8 mouse cellular contexts compared by ENCODE assay signal in the genomic region with DNA sequence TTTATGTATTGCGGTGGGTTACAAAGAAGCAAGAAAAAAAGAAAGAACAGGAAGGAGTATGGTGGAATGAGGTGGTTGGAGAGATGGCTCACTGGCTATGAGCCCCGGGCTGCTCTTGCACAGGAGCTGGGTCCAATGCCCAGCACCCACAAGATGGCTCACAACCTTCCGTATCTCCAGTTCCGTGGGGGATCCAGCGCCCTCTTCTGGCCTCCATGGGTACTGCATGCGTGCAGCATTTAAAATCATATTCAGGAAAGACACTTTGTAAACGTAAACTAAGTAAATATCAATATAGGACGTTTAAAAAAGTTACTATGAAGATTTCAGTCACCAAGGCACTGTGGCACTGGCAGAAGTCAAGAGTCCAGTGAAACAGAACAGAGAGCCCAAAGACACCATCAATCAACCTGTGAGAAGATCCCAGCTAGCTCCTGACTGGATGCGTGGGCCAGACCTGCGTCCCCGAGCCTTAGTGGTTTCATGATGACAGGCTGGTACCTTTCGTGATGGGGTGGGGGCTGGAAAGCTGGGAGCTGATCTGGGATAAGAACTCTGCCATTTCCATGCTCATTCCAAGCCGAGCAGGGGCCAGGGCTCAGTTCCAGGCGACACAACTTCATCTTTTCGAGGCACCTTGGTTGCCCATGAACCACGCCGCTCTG. TPM values are rescaled to one million over a fixed set of nuclear protein-coding genes. Genes with fewer than 3 reads are reported as not detected.
DNase-seq lines count a peak whose midpoint lies in the region; ATAC-seq and TF ChIP-seq lines count a peak whose summit lies in the region.

No protein-coding gene starts in this region.

- H3K4me2 ChIP-seq in embryonic facial prominence, embryonic 15.5 days (replicated peaks): peak overlapping the region; percentile 91
- H3K4me2 ChIP-seq in liver, postnatal 0 days (ENCODE audit: low read depth, low read length): peak overlapping the region; percentile 92
- H3K4me2 ChIP-seq in neural tube, embryonic 14.5 days (ENCODE audit: low read depth, low read length): peak overlapping the region; percentile 92

- H3K9ac ChIP-seq in embryonic facial prominence, embryonic 15.5 days: peak overlapping the region; percentile 58
- peak overlapping the region; percentile 79 for H3K9ac ChIP-seq in liver, postnatal 0 days (replicated peaks)
- peak overlapping the region; percentile 74 for H3K9ac ChIP-seq in neural tube, embryonic 14.5 days (replicated peaks; ENCODE audit: low read depth, low read length)

- WGBS in embryonic facial prominence, embryonic 15.5 days: 24% methylated on average over 17 of the region's 17 CpGs
- WGBS in liver, postnatal 0 days (ENCODE audit: insufficient replicate concordance): 18% methylated on average over 17 of the region's 17 CpGs
- WGBS in neural tube, embryonic 14.5 days: 25% methylated on average over 17 of the region's 17 CpGs

- peaks cover 13% of the 10 kb centered on the region; the same call in 1 of the 2 replicates for H3K36me3 ChIP-seq in embryonic facial prominence, embryonic 15.5 days
- H3K36me3 ChIP-seq in liver, postnatal 0 days (replicated peaks; ENCODE audit: insufficient read depth, low read length): peaks cover 7% of the 10 kb centered on the region; the same call in 1 of the 2 replicates
- H3K36me3 ChIP-seq in neural tube, embryonic 14.5 days (ENCODE audit: control insufficient read depth, insufficient read depth, low read length): no peaks in the 10 kb centered on the region

- no peaks in the 10 kb centered on the region for H3K9me3 ChIP-seq in embryonic facial prominence, embryonic 15.5 days (replicated peaks)
- no peaks in the 10 kb centered on the region for H3K9me3 ChIP-seq in liver, postnatal 0 days (ENCODE audit: low read length)
- no peaks in the 10 kb centered on the region for H3K9me3 ChIP-seq in neural tube, embryonic 14.5 days (ENCODE audit: control insufficient read depth, low read length)

- no peaks in the 10 kb centered on the region for H3K27me3 ChIP-seq in embryonic facial prominence, embryonic 15.5 days
- H3K27me3 ChIP-seq in liver, postnatal 0 days (ENCODE audit: insufficient read depth, low read length): no peaks in the 10 kb centered on the region
- H3K27me3 ChIP-seq in neural tube, embryonic 14.5 days (ENCODE audit: control insufficient read depth, insufficient read depth, low read length): no peaks in the 10 kb centered on the region

- peak; percentile 93 for TF ChIP-seq CTCF in liver, postnatal 0 days (IDR thresholded peaks at IDR 0.05; ENCODE audit: low read depth)

- H3K27ac ChIP-seq in embryonic facial prominence, embryonic 15.5 days (replicated peaks): peak overlapping the region; percentile 91
- peak overlapping the region; percentile 96 for H3K27ac ChIP-seq in liver, postnatal 0 days (ENCODE audit: low read depth)
- peak overlapping the region; percentile 94; the same call in 1 of the 2 replicates for H3K27ac ChIP-seq in neural tube, embryonic 14.5 days (ENCODE audit: low read depth, low read length)

- H3K4me3 ChIP-seq in embryonic facial prominence, embryonic 15.5 days (replicated peaks): peak overlapping the region; percentile 97
- peak overlapping the region; percentile 79 for H3K4me3 ChIP-seq in liver, postnatal 0 days (ENCODE audit: low read depth, low read length)
- peak overlapping the region; percentile 86 for H3K4me3 ChIP-seq in neural tube, embryonic 14.5 days (ENCODE audit: low read depth, low read length)

- H3K4me1 ChIP-seq in embryonic facial prominence, embryonic 15.5 days: peaks cover 23% of the 10 kb centered on the region
- 0 out of 2 replicates have a peak, but pooled peaks cover 6% of the 10 kb centered on the region for H3K4me1 ChIP-seq in liver, postnatal 0 days (ENCODE audit: insufficient read depth)
- H3K4me1 ChIP-seq in neural tube, embryonic 14.5 days (ENCODE audit: control insufficient read depth, insufficient read depth, low read length): peaks cover 18% of the 10 kb centered on the region

- DNase-seq in cerebellum, adult 9-11 months: no peak
- DNase-seq in adrenal gland, postnatal 25 days: peak; percentile 39
- peak; percentile 86 for DNase-seq in induced T-regulatory cell, adult 2 months (ENCODE audit: low read depth)
- peak; percentile 69 for DNase-seq in liver, postnatal 0 days
- no peak for DNase-seq in ovary, postnatal 36 days (ENCODE audit: low spot score)

- ATAC-seq in cerebellum, adult (ENCODE audit: insufficient number of reproducible peaks, low FRiP score, low TSS enrichment): 0 out of 2 replicates have a peak, but pooled peaks have one; percentile 17
- ATAC-seq in embryonic facial prominence, embryonic 15.5 days (ENCODE audit: insufficient number of reproducible peaks, low FRiP score, low TSS enrichment, low read depth): no peak
- ATAC-seq in liver, postnatal 0 days: no peak
- ATAC-seq in neural tube, embryonic 14.5 days (ENCODE audit: low read depth): peak; percentile 13

- no peak for TF ChIP-seq EP300 in liver, postnatal 0 days (IDR thresholded peaks at IDR 0.05; ENCODE audit: low read depth)

RNA-seq across cellular contexts. Expression of gene Ogfod2, which starts 0.9 kb away (rescaled TPM):
- 44.7 and 55.0 TPM in 2 replicates for total RNA-seq in adrenal gland, postnatal 25 days (2021)
- polyA plus RNA-seq in embryonic facial prominence, embryonic 15.5 days (2015; fragmentation: Nextera tagmentation; extraction: Ambion mirVana): 21.8 and 25.7 TPM in 2 replicates
- 14.9 and 16.8 TPM in 2 replicates for polyA plus RNA-seq in liver, postnatal 0 days (2015; fragmentation: Nextera tagmentation; extraction: Ambion mirVana)
- polyA plus RNA-seq in neural tube, embryonic 14.5 days (2014; fragmentation: Nextera tagmentation; extraction: Ambion mirVana): 25.0 and 29.1 TPM in 2 replicates

RNA-seq across cellular contexts. Expression of gene Arl6ip4, which starts 4.7 kb away (rescaled TPM):
- total RNA-seq in adrenal gland, postnatal 25 days (2021): 56.9 and 86.5 TPM in 2 replicates
- 96.2 and 103 TPM in 2 replicates for polyA plus RNA-seq in embryonic facial prominence, embryonic 15.5 days (2015; fragmentation: Nextera tagmentation; extraction: Ambion mirVana)
- polyA plus RNA-seq in liver, postnatal 0 days (2015; fragmentation: Nextera tagmentation; extraction: Ambion mirVana): 53.9 and 54.3 TPM in 2 replicates
- 72.5 and 76.2 TPM in 2 replicates for polyA plus RNA-seq in neural tube, embryonic 14.5 days (2014; fragmentation: Nextera tagmentation; extraction: Ambion mirVana)

RNA-seq across cellular contexts. Expression of gene Abcb9, which starts 15.6 kb away (rescaled TPM):
- 10.8 and 11.8 TPM in 2 replicates for total RNA-seq in adrenal gland, postnatal 25 days (2021)
- 2.4 and 2.9 TPM in 2 replicates for polyA plus RNA-seq in embryonic facial prominence, embryonic 15.5 days (2015; fragmentation: Nextera tagmentation; extraction: Ambion mirVana)
- polyA plus RNA-seq in liver, postnatal 0 days (2015; fragmentation: Nextera tagmentation; extraction: Ambion mirVana): 3.7 and 3.8 TPM in 2 replicates
- polyA plus RNA-seq in neural tube, embryonic 14.5 days (2014; fragmentation: Nextera tagmentation; extraction: Ambion mirVana): 9.8 and 12.8 TPM in 2 replicates

Comparison
In these comparisons a context has a peak if more than half of its experiments do, and no peak if none do; other contexts are left out.
1. ATAC-seq: peak in cerebellum, adult (single experiment) and neural tube, embryonic 14.5 days (single experiment); none in embryonic facial prominence, embryonic 15.5 days (single experiment) and liver, postnatal 0 days (single experiment).
2. DNase-seq: peak in adrenal gland, postnatal 25 days (single experiment), induced T-regulatory cell, adult 2 months (single experiment) and liver, postnatal 0 days (single experiment); none in cerebellum, adult 9-11 months (single experiment) and ovary, postnatal 36 days (single experiment).
3. Peak in every context shown above with its lines, with median percentiles within 50 percentile points of each other: H3K27ac ChIP-seq, H3K4me2 ChIP-seq, H3K4me3 ChIP-seq and H3K9ac ChIP-seq.